Mouse (Mus musculus) frontal cortex, adult (tissue): ENCODE results near the gene Ddx60.
"Not testable (repeated sequence)": the region's sequence is repeated elsewhere in the genome, so short reads cannot be mapped to it uniquely, and the experiment has no call there.

Source experiments
- ATAC-seq: cut with Nextera tagmentation; 2 replicates; pipeline ENCODE4 v1.9.2; 2017; ENCODE audit warnings: mild to moderate bottlenecking, moderate library complexity, mixed read lengths; ENCODE audit not compliant: low TSS enrichment

The Ddx60 gene

DNA sequence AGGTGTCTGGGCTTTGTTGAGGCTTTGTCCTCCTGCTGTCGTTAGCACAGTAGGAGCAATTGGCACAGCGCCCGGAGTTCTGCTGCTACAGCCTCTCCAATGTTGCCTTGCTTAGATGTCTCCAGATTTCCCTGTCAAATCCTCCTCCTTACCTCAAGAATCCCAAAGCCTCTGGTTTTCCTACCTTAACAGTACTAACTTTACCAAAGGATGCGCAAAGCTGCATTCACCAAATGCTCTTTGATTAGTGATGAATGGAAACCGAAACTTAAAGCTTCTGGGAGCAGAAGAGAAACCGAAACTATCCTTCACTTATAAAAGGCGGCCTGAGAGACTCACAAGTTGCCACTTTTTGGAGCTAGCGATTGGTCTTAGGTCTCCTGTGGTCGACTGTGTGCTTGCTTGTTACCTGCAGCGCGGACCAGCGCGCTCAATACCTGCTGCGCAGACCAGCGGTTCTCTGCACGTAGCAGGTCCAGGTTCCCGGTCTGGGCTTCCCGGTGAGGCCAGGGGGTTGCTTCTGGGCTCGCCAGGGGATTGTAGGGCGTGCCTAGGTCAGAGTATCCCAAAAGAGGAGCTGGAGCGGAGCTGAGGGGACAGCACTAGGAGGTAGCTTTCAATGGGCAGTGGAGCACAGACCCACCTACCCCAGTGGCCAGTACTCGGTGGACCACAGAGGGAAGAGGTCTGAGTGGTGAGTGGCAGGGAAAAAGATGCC is at the start of gene Ddx60:
Ddx60 (plus strand) TSS at position 311 of the 718 bp plus-strand sequence.
- ATAC-seq: peak; percentile 88

DNA sequence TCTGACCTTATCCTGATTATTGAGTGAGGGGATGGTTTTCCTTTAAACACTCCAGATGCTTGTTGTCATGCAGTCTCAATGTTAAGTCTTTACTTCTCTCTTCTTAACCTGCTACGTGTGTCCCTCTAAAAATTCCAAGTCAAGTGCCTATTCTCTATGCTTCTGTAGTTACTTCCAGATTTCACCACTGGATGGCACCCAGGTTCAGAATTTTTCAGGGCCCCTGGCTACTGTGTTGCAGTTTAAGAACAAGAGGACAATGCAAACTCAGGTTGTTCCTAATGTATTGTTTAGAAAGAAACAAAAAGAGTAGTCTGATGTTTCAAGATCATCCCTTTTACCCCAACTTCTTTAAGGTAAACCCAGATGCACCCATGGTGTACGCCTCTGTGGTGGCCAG is 33.8 kb upstream of the Ddx60 start:
- ATAC-seq: peak; percentile 94

DNA sequence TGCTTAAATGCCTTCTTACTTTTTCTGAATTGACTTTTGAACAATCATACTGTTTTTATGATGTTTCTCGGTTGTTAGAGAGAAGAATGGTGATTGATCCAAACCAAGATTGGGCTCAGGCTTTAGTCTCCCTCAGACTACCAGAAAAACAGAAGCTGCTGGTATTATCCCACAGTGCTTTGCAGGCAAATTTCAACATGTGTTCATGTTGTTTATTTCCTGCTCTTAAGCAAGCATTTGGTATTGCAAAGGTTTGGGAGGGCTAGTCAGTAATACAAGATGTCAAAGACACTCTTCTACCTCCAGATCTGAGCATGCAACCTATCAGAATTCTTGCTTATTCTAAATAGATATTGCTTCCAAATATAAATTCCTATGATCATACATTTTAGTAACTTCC is 31.1 kb upstream of the Ddx60 start:
- ATAC-seq: no peak

DNA sequence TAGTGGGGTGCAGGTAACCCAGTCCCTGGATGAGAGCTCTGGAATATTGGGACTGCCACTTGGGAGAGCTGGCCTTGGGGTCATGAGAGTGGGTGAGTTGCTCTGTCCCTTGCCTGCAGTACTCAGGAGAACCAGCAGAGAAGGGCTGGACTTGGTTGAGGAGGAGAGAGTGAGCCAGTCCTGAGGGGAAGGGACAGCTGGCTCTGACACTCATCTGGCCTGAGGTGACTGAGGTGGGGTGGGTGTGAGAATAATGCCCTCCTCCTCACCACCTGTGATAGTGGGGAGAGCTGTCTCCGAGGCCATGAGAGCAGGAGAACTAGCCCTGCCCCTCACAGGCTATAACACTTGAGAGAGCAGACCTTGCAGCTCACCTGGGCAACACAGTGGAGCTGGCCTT is 30.5 kb upstream of the Ddx60 start:
- ATAC-seq: no peak

DNA sequence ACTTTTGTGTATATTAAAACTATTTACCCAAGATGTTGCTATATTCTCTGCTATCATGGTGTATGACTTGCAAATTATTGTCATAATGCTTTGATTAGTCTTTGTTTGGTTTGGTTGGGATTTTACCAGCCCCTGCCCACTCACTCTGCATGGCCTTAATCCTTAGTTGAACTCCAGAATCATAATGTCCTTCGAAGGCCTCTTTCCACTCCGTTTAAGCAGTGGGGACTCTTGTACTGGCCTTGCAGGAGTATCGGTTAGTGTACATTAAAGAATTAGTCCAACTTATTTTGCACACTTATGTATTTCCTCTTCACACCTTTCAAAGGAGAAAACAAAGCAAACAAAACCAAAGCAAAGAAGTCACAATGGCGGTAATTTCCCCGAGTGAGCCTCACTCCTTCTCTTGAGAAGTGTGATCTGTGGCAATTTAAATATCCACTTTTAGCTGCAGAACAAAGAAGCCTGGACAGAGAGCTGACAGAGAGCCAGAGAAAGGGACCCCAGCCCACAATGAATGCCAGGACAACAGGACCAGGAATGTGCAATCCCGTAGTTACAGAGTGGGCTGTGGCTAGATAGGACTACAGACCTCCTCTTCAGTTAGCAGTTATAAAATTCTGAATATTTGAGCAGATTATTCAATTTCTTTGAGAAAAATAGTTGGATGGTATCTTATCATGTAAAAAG is 26.7 kb upstream of the Ddx60 start:
- ATAC-seq: no peak

DNA sequence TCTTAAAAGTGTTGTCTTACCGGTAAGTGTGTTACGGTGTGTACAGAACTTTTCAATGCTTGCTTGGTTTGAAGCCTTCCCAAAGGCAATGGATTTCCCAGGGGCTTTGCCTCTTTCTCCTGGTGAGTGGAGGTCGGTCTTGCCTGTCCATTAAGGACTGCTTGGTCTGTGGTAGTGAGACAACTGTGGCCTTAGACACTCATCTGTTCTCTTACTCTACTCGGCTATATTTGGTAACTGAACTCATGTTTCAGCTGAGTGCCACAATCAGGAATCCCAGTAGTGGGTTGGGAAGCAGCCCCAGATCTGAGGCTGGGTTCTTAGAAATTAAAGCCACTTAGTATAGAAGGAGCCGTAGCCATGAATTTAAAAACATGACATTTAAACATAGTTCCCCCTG is 25.4 kb upstream of the Ddx60 start, which contains the start of gene Palld:
Palld (minus strand) TSS at position 170 of the 400 bp plus-strand sequence.
- ATAC-seq: no peak

DNA sequence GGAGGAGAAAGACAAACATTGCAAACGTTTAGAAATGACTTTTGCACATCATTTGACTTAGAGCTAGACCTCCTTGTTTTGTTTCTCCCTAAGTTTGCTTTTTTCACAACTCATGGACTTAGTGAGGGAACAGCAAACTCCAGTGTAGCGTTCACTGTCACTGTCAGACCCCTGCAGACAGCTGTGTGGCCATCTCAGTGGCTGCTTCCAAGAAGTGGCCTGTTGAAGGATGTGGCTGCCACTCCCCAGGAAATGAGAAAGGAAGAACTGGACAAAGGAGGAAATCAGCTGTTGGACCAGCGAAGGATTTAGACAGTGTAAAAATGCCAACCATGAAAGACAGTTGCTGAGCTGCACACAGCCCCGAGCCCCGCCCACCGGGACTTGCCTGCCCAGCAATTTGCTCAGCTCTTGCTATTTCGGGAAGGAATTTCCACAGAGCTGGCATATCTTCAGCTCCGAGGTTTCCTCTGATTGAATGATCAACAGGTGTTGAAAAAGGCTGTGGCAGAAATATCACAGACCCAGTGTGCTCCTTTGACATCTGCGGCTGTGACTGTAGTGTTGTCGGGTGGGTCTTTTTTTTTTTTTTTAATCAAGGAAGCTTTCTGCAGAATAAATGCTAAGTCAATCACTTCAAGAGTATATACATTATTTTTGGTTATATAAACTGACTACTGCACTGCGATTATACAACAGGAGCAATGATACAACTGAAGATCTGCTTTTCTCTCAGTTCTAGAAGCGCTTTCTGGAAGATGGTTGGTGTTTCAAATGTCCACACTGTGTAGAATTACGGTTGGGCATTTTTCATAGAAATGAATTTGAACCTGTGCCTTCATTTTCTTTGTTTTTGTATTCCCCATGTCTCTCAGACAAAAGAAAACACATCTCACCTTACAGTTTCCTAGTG is 19.3 kb upstream of the Ddx60 start:
- ATAC-seq: peak; percentile 85

DNA sequence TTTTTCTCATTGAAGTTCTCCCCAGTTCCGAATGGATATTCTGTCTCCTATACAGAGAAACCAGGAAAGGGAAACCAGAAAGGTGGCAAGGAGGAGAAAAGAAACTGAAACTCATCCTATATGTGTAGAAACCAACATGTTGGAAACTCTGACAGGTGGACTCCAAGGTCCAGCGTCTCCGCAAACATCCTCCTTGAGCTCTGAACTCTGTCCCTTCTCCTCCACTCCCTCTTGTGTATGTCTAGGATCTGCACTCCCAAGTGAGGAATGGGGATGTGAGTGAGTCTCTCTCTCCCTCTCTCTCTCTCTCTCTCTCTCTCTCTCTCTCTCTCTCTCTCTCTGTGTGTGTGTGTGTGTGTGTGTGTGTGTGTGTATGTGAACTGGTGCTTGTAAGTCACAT is 18.6 kb upstream of the Ddx60 start:
- ATAC-seq: no peak

DNA sequence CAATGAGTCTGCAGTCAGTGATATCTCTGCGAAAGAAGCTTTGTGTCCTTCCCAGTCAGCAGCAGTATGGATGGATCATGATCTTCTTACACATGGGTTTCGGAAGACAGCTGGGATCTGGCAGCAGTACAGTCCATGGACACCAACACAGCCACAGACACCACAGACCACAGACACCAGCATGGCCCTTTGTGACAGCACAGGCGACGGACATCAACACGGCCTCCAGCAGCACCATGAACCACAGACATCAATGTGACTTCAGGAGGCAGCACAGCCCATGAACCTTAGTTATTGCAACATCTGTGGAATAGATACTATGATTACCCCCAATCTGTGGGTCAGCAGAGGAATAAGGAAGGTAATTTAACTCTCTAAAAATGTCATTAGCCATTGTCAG is 15.1 kb upstream of the Ddx60 start:
- no peak for ATAC-seq

DNA sequence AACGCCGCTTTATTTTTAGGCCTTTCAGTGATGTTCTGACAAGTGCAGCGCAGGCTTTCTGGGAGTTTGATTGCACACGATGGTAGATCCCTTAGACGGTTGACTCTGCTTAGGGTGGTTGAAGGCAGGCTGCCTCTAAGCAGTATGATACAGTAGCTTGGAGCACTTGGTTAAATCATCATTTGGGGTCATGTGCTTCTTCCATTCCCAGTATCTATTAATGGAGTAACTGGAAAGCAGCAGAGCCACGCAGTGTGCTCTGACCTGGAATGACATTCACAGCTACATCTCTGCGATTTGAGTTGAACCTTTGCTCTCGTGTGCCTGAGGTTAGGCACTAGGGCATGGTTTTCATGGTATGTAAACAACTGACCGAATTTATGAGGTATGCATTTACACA is 13.9 kb upstream of the Ddx60 start:
- no peak for ATAC-seq

DNA sequence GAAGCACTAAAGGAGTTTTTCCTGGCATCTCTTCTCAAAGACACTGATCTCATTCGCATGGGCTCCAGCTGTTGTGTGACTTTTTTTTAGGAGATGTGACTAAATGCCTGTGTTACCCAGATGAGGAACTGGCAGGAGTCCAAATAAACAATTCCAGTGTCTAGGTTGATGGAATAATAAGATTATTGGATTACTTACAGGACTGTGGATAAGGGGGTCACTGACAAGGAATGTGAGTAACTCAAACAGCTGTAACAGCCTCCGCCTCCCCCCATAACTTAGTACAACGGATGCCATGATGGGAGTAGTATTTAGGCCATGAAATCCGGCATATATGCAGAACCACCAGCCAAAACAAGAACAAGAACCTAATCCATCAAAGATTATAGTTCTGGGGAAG is 10.6 kb upstream of the Ddx60 start:
- no peak for ATAC-seq

DNA sequence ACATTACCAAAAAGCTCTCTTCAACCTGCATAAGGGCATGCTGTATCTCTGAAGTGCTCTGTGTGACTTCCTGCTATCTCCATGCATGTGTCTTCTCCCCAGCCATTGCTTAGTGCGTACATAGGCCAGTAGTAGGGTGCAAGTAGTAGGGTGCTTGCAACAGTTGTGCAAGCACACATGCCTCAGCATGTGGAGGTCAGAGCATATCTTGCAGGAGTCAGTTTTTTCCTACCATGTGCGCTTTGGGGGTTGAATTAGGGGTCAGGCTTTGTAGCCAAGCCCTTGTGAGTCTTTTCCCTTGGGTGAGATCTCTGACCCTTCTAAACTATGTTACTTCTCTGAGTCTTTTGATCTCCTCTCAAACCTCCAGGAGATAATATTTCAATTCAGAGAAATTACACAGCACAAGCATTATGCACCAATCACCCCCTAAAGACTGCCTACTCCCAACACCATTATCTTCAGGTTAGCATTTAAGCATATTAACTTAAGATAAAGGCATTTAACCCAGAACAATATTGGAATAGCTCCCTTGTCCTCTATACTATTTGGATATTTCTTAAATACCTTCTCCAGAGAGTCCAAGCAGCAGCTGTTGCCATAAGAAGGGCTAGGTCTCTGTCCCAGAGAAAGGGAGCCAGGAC is 8.6 kb upstream of the Ddx60 start:
- no peak for ATAC-seq

DNA sequence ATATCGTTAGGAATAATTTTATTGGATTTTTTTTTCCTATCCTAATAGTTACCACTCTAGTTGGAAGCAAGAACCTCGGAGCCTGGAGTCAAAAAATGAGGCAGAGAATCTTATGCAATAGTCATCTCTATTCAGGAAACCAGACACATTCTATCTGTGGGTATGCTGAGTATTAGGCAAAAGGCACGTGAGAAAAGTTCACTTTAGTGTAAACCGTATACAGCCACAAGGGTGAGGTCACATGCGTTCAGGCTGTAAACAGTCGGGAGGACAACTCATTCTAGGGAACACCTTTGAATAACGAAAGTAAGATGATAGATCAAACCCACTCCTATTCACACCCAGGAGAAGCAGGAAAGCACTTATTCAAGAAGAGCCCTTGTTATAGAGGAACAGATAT is 7.5 kb upstream of the Ddx60 start:
- ATAC-seq: no peak

DNA sequence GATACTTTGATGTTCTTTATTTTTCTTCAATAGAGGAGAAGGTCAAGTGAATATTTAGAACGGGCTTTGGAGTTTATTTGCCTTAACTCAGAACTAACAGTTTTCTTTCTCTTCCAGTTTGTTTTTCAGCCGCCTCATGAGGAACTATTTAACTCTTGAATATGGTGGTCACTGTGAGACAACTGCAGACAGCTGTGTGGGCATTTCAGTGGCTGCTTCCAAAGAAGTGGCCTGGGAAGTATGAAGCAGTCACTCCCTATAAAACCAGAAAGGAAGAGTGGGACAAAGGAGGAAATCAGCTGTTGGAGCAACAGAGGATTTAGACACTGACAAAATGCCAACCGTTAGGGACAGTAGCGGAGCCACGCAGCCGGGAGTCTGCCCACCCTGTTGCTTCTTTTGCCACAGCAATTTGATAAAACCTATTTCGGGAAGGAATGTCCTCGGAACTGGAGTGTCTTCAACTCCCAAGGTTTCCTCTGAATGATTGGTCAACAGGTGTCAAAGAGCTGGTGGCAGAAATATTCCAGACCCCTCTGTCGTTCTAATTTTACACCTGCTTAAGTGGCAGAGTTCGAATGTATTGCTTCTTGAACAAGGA is 6.3 kb upstream of the Ddx60 start:
- ATAC-seq: no peak

DNA sequence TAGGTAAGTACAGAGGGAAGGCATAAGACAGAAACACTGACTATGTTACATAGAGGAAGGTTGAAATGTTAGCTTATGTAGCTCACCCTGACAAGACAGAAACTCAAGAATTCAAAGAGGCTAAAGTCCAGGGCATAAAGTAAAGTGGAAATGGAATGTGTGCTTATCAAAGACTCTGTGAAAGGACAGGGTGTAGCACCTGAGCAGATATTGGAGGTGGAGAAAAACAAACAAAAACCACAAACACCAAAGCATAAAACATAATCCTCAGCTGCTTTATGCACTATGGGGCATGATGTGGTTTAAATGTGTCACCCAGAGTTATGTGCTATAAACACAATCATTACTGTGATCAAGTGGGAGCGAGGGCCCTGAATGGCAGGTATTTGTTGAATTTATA is 3.4 kb upstream of the Ddx60 start:
- no peak for ATAC-seq

DNA sequence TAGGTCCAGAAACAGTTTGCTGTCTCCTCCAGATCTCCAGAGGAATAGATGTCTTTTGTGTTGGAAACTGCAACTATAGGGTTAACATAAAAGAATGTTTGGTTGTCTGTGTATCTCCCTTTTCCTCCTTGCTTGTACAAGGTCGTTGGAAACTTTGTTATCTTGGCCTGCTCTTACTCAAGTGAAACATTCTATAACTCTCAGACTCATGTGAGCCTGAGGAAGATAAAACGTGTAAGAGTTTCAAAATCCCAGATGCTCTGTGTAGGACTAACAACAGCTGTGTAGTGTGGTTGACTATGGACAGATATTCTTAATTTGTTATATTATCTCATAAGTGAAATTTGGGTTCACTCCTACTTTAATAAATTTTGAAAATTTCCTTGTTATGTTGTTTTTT is 5.4 kb downstream of the Ddx60 start:
- no peak for ATAC-seq

DNA sequence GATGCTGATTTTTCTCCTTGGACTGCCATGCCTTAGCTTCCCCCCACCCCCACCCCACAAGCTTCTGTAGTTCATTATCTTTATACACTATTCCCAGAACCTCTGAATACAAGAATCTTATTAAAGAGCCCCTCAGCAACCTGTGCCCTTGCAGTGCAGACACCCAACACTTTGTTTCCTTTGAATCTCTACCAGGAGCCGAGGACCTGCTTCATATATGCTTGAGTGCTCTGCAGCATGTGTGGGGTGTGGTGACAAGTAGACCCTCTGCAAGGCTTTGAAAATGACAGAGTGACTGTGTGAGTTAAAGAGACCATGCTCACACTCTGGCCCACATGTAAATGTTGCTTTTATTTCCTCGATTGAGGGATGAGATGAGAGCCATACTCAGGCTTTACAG is 9.7 kb downstream of the Ddx60 start:
- ATAC-seq: no peak

DNA sequence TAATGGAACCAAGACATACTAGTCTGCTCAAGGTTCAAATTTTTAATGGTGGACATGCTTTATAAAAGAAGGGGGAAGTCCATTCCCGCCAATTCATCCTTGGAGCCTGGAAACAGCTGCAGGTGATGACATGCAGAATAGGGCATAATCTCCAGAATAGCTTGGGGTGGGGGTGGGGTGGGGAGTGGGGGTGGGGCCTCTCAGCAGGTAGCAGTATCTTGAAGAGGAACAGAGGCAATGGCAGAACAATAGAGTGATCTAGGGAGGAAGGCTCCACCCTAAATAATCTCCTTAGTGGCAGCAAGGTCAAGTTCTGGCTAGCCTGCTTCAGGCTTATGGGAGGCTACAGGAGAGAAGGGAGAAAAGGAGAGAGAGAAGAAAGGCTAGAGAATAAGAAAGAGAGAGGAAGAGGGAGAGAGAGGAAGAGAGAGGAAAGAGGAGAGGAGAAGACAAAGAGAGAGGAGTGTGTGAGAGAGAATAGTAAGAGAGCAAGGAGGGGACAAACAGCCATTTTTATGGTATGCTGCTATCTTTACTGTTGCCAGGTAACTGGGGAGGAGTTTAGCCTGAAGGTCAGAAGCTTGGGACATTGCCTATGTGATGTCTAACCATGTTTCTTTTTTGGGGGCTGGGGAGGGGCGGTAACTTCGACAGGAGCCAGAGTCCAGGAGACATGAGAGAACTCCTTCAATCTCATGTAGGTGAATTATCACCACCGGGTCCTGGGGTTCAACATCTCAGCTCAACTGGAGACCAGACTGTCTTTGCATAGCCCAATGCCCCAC is 36.9 kb downstream of the Ddx60 start:
- not testable (repeated sequence) for ATAC-seq

DNA sequence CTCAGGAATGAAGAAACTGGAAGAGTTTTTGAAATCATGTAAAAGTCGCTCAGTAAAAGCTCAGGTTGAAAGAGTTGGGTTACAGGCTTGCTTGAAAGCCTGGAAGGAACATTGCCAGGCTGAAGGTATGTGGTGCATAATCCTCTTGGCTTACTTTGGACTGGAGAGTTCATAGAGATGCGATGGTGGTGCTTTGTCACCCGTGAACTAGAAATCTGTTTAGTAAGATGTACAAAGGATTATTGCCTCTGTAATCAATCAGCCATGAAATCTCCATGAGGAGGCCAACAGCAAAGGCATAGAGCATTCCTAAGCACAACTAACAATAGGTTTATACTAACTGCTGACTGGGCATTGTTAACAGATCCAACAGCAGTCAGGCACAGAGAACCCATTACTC is 41.7 kb downstream of the Ddx60 start:
- no peak for ATAC-seq

DNA sequence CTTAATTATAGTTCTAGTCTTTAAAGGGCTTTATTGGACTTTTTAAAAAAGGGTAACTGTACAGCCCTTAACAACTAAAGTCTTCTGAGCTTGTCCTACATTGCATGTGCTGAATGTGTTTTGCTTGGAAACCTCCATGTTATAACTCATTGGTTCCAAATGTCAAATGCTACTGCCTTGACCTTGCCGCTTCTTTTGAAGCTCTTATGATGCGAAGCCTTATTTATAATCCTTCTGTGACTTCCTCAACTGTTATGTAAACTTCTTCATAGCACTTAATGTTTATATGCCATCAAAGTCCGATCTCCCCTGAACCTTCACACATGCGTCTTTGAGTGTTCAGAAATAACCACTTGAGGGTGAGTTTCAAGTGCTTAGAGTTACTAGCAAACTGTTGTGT is 57.1 kb downstream of the Ddx60 start:
- no peak for ATAC-seq
